Mouse (Mus musculus) ovary, adult 18-20 months (tissue): ENCODE measurements at regions not wholly inside any gene's neighbourhood (a gene's known extent, or its start where the extent isn't known, plus 50 kb on each side); places are given as distances from the start of the nearest gene placed in this dataset.

Experiments
- DNase-seq: peaks from one replicate; pipeline ENCODE4 v3.0.0; 2022; ENCODE audit warnings: low spot score, mixed read lengths

DNA sequence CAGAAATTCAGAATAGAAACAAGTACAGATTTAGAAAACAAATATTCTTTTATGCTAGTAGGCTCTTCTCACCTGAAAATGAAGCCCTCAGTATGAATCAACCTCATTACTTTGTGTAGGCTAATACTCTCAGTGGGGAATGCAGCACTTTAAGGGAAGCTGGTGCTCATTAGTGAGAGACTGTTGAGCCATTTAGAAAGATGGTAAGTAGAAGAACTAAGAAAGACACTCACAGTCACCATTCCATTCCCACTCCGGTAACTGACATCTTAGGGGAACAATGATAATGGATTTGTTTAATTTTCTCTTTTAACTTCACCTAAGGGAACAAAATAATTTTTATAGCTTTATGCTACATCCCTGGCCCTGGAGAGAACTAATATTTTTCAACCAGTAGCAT lies 648.0 kb upstream of the Nova1 start:
- DNase-seq: no peak

DNA sequence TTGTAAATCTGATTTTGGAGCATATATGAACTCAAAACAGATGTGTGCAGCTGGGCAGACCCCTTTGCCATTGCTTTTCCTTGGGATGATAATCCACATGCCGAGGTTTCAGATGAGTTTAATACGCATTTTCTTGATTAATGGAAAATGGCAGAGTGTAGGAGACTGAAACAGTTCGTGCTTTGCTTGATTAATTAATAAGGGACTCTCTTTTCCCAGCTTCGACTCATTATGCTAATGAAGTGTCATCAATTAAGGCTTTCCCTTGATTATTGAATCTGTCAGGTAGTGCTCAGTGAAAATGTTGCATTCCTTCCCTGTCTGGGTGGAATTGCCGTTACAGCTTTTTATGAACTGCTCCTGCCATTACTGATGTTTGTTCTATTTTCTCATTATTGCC lies 647.2 kb upstream of the Nova1 start:
- DNase-seq: no peak

DNA sequence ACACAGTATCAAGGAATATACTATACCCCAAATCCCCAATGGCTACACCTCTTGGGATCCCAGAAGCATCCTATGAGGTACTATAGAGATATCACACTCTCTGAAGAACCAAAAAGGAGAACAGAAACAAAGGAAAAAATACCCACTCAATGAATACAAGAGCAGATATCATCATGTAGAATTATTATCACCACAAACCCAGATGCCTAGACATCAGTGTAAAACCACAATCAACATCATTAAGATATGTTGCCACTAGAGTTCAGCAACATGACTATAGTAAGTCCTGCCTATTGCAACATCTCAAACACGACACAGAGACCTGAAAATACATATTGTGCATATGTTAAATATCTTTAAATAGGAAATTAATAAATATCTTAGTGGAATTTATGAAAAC lies 612.9 kb upstream of the Nova1 start:
- no peak for DNase-seq

DNA sequence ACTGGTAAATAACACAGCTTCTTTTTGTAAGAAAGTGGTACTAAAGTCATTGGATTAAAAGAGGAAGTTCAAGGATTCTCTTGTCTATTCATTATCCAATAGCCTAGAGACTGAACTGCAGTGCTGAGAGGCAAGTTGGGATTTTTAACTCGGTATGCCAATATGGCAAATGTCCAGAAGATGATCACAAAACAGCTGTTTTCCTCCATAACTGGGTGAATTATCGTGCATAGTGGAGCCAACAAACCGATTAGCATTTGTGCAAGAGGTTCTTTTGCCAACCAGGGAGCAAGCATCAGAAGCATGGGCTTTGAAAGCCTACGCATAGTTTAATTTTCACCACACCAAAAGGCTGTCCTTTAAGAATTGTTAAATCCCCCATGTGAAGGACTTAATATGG lies 593.5 kb upstream of the Nova1 start:
- DNase-seq: no peak

DNA sequence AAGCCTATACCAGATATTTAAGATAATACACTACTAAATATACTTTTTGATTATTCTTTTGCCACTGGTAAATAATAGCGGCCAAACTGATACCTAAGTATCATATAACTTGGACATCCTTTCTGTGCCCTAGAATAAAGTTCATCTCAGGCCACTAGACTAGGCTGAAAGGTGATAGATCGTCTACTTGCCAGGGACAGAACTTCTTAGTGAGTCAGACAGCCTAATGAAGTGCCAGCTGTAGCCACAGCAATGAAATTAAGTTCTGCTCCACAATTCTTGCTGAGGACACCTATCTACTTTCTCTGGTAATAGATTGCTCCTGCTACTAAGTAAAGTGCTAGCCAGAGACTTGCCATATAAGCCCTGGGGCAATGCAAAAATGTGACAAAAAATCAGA lies 587.8 kb upstream of the Nova1 start:
- no peak for DNase-seq

DNA sequence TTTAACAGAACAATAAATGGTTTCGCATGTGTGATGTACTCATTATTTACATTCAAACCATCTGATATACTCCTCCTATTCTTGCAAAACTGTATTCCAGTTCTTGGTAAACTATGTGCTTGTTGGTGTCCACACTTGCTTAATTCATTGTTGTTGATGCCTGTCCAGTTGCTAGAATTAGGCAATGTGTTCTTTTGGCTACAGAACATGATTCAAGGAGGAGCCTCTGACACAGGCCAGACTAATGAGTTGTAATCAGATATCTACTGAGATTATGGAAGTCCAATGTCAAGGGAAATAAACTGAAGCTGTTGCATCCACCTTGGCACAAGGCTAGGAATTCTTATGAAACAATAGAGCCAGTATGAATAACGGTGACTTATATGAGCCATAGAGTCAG lies 587.4 kb upstream of the Nova1 start:
- no peak for DNase-seq

DNA sequence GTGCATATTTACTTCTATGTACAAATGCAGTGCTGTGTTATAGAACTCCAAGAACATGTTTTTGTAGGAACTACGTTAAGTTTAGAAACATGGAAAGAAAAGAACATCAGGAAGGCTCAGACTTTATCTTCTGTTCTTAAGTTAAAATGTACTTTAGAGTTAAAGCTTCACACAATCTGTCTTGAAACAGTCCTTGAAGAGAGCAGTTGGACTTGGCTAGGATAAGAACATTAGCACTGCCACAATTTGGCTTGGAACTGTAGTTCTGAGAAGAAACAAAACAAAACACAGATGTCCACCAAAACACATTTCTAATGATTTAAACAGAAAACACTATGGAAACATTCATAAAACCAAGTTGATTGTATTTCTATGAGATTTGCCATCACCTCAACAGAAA lies 564.5 kb upstream of the Nova1 start:
- DNase-seq: no peak

DNA sequence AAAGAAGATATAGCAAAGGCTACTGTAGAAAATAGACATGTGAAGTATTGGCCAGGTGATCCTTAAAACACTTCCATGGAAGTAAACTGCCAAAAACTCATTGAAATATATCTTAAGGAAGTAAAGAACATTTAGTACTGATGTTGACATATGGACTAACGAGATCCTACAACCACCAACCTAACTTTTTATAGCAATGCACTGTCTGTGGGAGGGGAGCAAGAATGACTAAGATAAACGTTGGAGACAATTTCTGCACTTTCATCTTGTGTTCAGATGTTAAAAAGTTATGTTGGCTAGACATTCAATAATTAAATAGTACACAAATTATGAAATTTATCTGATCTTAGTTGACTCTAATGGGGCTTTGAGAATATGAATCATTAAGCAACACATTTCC lies 534.5 kb upstream of the Nova1 start:
- DNase-seq: no peak

DNA sequence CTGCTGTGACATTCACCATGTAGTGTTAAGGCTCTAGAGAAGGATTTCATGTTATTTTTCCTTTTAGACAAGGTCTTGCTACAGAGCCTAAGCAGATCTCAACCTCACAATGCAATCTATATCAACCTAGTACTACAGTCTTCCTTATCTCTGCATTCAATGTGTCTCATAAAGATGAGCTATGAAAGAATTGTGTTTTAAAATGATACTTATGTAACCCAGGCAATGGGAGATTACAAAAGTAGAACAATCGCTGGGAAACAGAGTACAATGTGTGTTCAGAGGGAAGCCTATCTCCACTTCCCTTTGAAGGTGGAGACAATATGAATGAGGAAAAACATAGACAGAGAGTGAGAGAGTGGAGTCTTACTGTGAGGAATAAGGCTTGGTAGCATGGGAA lies 532.5 kb upstream of the Nova1 start:
- DNase-seq: no peak

DNA sequence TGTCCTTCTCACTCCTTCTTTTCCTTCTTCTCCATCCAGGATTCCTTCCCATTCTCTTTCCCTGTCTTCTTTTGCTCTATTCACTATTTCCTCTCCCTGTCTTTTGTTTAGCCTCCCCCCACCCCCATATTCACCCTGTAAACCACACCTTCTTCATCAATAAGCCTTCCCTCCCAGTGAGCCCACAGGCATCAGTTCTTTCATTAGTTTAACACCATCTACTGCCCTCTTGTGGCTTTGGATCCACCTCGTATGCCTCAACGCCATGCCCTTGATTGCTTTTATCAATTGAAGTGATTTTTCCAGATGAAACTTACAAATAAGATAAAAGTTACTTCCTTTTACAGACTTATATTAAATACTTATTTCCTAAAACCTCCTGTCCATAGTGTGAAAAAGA lies 494.7 kb upstream of the Nova1 start:
- DNase-seq: no peak

DNA sequence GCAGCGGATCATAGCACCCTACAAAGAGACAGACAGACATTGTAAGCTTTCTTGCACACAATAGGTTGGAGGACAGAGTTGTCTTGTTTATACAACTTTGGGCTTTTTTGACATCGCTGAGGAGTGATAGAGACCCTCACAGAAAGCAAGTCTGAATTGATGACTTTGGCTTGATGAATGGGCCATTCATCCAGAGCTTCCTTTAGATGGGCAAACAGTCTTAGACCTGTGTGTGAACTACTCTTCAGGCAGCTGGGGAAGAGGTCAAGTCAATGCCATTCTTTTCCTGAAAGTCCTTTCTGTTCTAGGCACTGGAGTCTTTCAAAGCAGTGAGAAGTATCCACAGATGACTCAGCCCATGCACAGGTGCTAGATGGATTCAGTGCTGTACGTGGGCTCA lies 457.2 kb upstream of the Nova1 start:
- no peak for DNase-seq

DNA sequence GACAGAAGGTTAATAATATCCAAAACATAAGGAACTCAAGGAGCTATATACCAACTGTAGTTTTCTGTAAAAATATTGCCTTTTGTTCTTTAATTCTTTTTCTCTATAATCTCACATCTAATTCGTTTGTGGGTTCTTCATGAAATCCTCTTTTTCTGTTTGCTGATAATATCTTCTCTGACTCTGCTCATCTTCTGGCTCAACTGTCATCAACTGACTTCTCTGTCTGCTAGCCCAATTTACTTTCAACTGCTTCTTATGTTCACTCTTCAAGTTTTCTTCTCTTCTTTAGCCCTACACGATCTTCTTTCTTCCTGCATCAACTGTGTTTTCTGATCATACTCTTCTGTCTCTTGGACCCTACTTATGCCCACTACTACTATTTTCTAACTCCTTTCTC lies 453.6 kb upstream of the Nova1 start:
- no peak for DNase-seq

DNA sequence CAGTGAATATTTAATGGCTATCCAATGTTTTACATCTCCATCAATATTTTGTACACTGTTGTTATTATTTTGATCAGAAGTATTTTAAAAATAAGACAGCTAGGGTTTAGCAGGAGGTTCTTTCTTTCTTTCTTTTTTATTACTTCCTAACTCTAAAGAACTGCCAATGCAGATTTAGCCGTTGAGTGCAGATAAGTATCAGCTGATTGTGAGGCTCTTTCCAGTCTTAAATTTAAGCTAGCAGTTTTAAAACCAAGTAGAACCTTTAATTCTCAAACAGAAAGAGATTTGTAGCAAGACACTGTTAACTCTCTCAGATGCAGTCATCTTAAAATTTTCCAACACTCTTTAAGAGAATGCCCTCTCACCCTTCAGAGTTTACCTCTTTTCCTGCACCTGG lies 445.4 kb upstream of the Nova1 start:
- no peak for DNase-seq

DNA sequence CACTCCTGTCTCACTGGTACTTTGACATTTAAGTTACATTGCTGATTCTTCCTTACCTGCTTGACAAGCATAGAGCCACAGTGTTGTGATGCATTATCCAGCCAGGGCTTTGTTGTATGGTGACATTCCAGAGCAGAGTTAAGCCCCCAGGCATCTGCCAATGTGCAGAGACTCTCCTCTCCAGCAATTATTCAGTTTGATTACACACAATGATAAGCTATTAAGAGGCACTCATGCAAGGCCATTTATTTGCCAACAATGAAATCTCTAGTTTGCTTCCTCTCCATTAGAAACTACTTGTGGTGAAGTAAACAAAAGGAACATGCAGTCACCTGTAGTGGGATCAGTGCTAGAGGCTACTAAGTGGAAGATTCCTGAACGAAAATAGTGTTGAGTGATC lies 444.7 kb upstream of the Nova1 start:
- DNase-seq: no peak

DNA sequence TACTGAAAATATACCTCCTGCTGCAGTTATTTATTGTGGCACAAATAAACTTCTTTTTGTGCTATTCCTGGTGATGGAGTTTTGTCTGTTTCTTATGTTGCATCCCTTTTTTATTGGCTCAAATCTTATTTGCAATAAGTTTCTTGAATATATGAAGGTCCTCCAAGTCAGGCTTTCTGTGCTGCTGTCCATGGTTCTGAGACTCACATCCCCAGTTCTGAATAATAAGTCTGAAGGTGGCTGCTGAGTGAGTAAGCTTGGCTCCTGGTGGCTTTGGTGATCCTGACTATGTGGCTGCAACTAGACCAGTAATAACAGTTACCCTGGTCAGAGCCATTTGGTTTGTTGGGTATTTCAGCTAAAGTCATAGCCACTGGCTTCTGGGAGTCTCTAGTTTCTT lies 433.6 kb upstream of the Nova1 start:
- DNase-seq: no peak

DNA sequence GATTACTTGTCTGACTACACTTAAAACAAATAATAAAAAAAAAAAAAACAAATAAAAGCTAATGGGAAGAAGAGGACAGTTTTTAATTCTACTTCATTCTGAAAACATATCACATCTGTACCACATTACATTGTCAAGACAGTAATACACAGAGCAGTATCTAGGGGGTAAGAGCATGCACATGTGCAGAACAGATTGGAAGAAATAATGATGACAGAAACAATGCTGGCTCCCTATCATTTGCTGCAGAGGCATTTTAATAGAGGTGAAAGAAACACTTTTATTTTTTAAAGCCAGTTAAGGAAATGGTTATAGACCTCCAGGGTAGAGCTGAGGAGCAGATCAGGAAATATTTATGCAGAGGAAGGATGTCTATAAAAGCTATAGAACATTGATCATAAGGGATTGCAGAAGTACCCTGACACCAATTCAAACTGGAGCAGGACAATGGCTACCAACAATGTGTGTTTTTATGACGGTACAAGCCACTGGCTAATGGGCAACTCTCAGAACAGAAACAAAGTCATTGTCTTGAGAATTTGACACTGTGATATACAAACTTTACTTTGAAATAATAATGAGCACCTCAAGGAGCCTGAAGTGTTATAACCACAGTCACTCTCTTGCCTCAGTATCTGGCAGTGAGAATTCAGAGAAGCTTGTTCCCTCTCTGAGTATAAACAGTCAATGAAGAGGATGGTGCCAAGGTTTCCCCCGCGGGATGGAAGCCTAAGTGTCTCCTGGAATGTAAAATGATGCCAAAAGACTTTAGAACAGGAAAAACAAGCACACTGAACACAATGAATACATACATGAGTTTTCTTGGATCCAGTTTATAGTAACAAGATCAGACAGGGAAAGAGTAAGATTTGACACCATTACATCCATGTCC lies 425.1 kb upstream of the Nova1 start:
- DNase-seq: no peak

DNA sequence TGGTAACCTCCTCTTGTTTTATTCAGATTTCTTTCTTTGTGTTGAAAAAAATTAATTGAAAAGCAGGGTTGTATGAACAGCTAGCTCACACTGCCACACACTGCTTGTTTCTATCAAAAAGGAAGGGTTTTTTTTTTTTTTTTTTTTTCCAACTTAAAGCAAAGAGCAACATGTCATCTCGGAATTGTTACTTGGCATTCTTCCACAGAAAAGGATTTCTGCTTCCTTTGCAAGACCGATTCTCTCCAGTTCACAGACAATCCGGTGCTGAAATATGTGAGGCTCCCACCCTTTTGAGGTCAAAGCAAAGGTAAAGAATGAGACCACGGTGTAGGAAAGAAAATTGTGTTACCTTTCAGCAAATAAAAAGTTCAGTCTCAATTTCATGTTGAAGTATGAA lies 401.3 kb upstream of the Nova1 start:
- DNase-seq: no peak

DNA sequence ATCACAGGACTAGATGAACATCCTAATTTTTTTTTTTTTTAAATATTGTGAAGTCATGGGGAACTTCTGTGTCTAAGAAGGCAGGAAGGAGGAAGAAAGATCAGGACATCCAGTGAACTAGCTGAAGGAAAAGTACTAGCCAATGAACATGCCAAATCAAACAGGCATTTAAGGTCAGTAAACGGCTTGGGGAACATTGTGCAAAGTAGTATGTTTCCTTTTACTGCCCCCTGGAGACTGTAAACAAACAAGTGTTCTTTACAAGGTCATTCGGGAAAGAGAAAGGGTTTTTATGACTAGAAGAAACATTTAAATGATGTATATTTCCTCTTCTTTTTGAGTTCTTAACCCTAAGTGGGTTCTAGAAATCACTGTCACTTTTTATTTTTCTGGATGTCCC lies 400.6 kb upstream of the Nova1 start:
- no peak for DNase-seq

DNA sequence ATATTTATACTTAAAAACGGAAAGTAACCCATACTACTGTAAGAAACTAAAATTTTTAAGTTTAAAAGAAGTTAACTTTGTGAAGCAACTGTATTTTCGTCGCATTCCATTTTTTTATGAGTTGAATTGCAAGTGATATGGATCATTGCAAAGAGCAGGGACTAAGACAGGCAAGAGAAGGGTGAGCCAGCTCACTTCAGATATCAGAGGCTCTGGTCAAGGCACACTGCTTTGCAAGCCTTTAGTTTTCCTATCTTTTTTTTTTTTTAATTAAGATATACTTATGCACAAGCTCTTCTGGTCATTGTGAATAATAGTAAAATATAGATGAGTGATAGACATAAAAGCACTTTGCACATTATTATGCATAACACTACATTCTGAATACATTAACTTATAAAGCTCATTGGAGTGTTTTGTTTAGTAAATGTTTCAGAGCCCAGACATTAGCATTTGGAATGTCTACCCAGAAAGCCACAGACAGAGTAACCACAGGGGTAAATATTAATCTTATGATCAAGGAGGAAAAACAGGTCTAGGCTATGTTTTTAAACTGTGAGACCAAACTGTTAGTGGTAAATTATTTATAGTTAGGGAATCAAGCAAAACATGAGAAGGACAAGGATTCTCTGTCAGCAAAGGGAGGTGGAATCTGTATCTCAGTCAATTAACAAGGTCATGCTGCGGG lies 392.8 kb upstream of the Nova1 start:
- DNase-seq: no peak

DNA sequence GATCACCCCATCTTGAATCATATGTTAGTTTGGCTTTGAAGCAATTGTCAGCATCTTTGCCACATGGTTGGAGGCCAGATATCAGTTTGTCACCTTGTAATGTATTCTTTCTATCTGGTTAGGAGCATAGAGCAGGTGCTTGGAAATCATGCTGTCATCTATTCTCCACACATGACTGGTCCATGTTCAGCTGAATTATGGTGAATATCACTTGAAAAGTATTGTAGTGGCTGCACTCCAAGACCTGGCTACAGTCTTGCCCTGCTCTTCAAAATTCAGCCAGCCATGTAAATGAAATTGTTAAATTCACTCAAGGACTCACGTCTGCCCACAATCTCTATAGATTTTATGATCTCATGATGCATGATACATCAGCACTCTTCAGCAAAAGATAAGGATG lies 384.2 kb upstream of the Nova1 start:
- no peak for DNase-seq

DNA sequence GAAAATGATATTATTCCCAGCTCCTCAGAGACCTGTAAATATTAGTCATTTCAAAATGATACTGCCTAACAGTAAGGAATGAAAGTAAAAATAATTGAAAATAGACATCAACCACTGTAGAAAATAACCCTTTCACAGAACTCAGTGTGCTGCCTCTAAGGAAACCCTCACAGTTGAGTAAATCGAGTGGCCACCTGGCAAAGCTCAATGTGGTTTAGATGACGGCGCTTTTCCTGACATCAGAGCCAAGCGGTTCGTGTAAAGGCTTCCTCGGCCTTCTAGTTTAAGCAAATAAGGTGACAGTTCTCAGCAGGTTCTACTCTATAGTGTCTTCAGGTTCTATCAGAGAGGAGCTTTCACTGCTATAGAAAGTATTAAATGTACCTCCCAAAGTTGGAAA lies 379.9 kb upstream of the Nova1 start:
- DNase-seq: no peak

DNA sequence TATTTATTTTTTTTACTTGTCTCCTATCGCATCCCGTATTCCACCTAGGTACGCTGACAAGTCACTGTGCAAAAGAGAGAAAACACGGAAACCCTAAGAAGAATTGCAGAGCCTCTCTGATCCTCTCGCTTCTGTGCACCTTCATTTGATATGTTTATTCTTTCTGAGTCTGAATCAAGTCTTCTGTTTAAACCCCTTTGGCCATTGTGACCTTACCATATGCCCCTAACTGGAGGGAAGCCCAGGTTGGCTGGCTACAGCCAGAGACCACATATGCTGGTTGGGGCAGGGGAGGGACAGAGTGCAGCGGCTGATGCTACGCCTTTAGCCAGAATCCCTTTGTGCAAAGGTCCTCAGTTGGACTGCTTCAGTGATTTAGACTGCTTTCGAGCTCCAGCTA lies 346.0 kb upstream of the Nova1 start:
- no peak for DNase-seq

DNA sequence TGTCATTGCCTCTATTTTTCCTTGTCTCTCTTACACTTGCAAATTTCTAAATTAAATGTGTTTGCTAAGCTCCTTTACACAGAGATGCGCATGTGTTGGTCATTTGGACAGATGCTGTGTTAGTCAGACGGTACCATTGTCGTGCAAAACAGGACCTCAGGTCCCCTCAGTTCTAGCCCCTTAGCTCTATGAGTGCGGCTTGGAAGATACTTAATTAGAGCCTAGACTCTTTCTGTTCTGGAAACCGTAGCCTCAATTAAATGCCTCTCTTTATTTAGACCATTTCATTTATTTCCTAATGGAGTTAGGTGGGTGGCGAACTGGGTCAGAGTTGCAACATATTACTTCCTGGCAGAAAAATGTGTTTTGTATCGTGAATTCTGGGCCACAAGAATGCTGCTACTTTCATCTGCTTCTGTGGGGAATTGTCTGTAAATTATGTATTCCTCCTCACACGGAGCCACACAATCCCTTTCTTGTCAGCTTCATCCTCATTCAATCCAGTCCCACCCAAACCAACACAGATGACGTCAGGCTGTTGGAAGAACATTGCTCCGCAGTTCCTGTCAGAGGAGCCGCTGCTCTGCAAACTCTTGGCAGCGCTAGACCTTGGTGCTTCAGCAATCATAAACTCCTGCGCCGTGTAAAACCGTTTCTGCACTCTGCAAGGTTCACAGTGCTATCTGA lies 345.4 kb upstream of the Nova1 start:
- peak; percentile 5 for DNase-seq
